Mouse (Mus musculus) embryo, embryonic 10 days (tissue): ENCODE results near the gene Kcnj9.

Source experiments
- DNase-seq: peaks from one replicate; pipeline ENCODE4 v3.0.0-alpha.2; 2015; ENCODE audit warnings: low spot score

Kcnj9 gene

DNA sequence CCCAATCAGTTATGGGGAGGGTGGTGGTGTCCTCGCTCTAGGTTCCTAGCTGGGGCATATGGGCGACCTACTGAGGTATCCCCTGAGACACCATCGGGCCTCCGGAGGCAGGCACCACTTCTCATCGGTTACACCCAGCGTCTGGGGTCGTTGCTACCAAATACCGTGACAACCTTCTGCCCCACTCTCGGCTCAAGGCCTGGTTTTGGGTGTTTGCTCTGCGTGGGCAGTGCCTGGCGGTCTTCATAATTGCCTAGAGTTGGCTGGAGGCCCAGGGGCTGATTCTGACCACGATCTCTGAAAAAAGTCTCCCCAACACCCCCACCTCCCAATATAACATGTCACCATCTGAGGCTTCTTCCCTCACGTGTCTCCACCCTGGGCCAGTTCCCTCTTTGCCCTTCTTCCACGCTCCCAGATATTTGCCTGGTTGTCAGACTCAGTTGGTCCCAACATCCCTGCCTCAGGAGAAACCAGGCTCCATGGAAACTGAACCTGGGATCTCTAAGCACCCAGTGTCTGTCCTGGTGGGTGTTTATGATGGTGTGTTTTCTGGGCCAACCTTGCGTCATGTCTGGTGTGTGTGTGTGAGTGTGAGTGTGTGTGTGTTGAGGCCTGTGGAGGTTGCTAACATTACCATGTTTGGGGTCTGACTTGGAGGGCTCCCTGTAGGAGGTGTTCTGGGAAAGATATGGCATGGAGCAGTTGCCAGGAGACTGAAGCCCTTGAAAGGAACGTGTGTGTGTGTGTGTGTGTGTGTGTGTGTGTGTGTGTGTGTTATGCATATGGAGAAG is 16.2 kb downstream of the Kcnj9 start:
- DNase-seq, result no peak

DNA sequence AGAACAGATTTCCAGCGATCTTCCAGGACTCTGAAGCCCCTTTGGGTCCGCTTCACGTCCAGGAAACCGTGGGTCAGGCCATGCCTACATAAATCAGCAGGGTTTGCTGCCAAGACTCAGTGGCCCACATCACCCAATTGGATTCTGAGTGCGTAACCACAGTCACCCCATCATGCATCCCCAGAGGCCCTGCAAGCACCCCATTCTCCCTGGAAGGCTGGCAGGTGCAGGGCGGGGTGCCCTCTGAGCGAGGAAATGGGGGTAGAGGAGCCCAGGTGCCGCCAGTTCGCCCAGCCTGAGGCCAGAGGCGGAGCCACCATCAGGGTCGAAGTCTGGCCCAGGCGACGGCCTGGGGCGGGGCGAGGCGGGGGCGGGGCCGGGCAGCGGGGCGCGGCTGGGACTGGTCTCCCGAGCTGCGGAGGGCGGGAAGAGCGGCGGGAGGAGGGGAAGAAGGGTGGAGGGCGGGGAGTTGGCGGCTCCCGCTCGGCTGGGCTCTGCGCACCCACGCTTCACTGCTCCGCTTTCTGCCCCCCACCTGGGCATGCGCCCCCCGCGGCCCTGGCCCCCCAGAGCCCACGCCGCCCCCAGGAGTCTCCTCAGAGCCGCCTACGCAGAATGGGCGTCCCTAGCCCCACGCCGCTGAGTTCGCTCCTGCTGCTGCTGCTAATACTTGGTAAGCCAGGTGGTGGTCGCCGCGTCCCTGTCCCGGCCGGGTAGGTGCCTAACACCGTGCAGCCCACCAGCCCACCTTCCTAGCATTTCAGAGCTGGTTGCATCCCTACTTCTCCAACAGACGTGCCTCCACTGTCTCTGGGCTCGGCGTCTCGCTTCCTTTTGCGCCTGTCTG is 17.0 kb downstream of the Kcnj9 start:
- peak; percentile 88 for DNase-seq

DNA sequence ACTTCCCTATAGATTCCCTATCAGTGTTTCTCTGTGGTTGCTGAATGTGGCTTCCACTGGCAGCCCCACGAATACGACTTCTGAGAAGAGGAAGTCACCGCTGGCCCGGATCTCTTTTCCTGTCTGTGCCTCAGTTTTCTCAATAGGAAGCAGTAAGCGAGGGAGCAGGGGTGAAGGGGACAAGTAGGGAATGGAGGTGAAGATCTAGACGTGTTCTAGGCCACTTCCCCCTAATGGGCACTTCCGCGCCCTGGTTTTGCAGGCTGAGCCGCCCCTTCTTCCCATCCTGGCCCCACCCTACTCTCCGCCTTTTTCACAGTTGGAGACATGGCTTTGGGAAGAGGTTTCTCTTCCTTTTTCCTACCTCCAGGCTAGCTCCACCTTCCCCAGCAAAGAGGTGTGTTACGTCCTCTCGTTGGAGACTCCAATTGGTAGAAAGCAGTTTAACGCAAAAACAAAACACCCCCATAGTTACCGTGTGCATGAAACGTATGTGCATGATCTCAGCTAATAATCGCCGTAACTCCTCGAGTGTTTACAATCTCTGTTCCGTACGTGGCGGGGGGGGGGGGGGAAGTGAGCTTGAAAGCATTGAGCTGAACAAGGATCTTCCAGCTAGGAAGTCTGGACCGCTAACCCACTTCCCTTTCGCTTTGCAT is 17.7 kb downstream of the Kcnj9 start:
- DNase-seq, result peak; percentile 53

DNA sequence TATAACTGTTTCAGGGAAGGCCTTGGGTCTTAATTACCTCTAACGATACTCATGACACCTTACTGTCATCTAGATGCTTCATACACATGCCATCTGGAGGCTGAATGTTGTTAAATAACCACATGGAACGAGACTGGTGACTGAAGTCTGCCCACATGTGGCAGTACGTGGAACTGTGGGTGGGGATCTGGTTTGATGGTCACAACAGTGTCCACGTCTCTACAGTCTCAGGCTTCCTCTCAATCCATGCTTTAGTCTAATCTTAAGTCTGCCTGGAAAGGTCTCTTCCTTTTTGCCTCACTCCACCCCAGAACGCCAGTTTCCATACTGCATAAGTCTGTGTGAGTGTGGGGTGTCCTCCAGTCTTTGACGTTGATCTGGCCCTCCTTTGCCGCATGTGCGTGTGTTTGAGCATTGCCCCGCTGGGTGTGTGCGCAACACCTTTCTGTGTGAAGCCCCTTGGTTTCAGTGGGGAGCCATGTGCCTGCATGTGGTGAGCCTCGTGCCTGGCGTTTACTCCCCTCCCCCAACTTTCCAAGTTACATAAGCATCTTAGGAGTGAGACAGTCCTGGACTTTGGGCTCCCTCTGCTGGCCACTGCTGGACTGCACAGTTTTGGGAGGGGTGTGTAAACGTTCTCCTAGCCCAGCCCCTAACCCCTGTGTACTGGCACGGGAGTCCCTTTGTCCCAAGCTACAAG is 19.3 kb downstream of the Kcnj9 start:
- peak; percentile 98 for DNase-seq

DNA sequence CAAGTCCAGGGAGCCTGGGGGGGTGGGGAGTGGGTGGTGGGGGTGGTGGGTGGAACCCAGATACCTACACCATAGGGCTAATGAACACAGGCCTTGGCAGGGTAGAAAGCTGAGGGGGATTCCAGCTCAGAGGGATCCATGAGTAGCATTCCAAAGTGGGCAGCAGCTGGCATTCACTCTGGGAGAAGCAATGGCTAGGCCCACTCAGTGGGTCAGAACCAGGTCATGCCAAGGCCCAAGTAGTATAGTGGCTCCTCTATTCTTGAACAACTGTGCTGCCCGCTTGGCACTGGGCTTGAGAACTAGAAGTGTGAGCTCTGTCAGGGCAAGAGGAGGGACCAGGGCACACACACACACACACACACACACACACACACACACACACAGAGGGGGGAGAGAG is 20.7 kb downstream of the Kcnj9 start:
- no peak for DNase-seq

DNA sequence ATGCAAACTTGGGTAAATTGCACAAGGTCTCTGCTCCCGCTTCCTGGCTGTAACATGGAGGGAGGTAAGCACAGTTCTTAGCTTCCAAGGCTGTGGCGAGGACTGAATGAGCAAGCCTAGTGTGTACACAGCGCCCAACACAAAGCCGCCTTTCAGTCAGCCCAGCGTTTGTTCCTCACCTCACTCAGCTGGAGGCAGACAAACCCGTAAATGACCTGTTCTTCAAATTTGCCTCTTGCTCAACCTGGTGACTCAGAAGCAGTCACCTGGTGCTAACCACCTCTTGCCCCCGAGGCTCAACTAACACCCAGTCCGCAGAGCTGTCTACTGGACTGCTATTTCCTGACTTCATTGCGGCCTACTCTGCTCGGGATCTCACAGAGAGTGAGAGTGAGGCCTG is 21.2 kb downstream of the Kcnj9 start:
- DNase-seq, result no peak

DNA sequence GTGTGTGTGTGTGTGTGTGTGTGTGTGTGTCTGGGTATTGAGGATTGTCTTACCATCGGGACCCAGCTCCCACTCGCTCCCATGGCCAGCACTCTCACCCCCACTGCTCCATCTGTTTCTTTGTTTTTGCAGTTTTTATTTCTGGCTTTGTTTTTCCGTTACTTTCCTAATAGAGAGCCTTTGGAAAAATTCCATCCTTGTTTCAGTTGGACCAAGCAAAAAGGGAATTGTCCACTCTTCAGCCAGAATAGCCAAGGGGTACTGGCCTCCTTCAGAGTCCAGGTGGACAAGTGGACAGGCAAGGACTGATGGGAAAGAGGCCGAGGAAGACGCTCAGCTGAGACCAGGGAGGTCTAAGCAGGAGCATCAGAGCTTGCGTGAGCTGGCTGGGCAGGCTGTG is 22.2 kb downstream of the Kcnj9 start:
- DNase-seq, result no peak

DNA sequence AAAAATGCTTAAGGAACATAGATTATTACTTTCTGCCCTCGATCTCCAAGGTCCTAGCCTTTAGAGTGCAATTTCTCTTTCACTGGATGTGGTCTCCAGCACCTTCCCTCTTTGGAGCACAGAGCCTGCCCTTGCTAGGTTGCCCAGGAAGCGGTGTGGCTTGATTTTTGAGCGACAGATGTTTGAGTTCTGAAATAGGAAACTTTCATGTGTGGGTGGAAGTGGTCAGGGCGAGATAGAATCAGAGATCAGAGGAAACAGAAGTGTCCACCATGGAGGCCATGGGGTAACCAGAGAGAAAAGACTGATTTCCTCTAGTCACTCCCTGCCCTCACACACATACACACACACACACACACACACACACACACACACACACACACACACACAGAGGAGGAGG is 22.9 kb downstream of the Kcnj9 start:
- no peak for DNase-seq

DNA sequence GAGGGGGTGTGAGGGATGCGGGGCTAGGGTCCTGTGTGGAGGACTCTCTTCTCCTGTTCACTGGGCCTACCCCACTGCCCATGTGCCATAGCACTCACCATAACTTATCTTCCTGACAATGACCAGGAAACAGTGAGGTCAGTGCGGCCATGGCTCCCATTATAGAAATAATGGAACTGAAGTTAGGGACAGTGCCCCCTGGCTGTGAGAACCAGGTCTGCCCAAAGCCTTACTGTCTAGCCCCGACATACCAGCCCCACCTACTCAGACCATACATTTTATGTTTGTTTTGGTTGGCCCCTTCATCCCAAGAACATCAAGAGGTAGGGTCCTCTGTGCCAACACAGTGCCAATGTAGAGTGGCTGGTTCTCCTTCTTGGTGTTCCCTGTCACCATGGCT is 23.5 kb downstream of the Kcnj9 start:
- DNase-seq, result peak; percentile 56

DNA sequence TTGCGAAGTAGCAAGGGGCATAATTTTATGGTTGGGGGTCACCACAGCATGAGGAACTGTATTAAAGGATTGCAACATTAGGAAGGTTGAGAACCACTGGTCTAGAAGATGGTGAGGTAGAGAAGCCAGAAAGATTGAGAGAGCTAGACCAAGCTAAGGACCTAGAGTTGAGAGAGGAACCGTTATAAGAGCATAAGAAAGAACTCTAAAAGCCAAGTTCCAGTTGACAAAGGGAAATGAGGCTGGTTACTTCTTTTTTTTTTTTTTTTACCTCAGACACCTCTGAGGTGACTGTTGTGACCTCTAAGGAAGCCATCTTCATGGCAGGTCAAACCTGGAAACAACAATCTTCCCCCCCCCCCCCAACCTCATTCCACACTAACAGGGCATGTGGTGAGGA is 24.0 kb downstream of the Kcnj9 start:
- DNase-seq, result no peak

DNA sequence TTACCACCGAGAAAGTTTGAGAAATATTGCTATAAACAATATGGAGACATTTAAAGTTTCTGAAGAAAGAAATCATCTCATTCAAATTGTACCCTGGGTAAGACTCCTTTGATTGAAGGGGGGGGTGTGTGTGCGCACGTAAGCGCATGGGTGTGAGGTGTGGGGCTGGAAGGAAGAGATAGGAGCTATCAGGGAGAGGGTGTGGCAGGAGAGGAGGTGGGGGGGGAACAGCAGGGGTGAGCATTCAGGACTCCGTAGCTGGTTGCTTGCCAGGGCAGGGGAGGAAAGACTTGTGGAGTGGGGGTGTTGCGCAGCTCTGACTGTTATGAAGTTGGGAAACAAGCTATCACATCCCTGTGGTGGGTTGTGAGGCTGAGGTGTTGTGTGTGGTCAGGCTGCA is 24.7 kb downstream of the Kcnj9 start:
- no peak for DNase-seq

DNA sequence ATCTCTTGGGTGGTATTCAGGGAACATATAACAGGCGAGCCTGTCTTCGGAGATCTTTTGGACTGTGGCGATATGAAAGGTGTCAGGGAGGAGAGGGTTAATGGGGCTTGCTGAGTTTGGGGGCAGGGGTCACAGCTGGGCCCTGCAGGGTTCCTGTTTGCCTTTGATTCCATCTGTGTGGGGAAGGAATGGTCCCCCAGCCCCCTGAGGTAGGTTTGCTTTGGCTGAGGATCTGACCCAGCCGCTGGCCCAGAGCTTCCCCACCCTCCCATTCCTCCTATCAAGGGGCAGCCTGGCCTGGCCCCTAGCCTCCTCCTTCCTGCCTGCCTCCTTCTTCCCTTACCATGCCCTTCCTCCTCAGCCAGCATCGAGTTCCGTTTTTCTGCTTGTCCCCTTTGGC is 26.3 kb downstream of the Kcnj9 start:
- DNase-seq, result peak; percentile 68

DNA sequence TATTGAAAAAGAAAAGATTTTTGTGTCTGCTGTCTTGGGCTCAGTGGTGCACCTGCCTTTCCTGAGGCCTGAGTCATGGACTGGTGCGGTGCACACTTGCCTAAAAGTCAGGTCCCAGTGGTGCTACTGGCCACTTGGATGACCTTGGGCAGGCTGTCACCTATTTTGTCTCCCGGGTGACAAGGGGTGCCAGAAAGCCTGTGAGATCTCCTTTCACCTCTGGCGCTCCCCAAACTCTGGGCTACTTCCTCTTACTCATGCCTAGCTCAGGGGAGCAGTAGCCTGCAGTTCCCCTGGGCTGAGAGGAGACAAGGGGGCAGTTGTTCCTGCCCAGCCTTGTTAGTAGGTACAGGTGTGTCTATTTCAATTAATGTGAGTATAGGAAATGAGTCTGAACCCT is 26.8 kb downstream of the Kcnj9 start:
- no peak for DNase-seq

DNA sequence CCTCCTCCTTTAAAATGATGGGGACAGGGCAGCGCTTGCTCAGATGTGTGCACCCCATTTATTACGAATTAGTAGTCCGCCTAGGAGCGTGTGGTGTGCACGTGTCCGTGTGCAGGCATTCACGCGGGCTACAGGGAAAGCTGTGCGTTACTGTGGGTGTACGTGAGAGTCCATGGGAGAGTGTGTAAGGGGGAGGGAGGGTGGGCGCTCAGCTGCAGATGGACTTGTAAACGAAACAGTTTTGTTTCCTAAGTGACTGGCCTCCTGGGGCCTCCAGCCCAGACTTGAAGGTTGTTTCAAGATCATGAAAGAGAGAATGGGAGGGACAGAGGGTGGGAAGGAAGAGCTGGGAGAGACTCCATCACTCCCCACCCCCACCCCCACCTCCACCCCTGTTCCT is 27.9 kb downstream of the Kcnj9 start:
- DNase-seq, result no peak

DNA sequence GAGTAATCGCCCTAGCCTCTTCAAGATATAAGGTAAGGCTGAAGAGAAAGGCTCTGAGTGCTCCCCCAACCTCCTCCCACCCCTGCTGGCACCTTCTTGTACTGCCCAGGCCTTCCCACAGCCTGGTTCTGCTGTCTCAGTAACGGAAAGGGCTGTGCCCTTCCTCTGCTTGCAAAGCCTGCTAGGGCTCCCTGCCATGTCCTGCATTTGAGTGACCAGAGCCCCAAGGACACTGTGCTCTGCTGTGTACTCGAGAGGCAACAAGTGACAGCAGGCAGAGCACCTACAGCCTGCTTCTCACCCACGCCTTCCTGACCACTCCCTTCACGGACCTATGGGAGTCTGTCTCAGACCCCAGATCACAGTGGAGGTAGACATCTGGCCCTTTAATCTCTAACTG is 28.9 kb downstream of the Kcnj9 start:
- no peak for DNase-seq

DNA sequence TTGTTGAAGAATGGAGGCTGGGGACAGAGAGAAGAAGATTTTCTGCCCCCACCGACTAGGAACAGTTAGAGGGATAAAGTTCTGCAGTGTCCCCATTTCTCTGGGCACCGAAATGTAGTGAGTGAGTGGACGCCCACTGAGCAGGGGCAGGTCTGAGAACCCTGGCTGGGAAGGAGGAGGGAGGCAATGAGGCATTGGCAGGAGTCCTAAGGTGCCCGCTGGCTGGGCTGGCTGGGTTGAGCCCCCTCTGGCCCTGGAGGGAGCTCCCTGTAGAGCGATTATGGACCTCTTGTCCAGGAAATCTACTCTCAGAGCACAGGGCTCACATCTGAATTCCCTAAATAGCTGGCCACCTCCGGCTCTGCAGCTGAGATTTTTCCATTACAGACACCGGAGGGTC is 29.6 kb downstream of the Kcnj9 start:
- DNase-seq, result no peak

DNA sequence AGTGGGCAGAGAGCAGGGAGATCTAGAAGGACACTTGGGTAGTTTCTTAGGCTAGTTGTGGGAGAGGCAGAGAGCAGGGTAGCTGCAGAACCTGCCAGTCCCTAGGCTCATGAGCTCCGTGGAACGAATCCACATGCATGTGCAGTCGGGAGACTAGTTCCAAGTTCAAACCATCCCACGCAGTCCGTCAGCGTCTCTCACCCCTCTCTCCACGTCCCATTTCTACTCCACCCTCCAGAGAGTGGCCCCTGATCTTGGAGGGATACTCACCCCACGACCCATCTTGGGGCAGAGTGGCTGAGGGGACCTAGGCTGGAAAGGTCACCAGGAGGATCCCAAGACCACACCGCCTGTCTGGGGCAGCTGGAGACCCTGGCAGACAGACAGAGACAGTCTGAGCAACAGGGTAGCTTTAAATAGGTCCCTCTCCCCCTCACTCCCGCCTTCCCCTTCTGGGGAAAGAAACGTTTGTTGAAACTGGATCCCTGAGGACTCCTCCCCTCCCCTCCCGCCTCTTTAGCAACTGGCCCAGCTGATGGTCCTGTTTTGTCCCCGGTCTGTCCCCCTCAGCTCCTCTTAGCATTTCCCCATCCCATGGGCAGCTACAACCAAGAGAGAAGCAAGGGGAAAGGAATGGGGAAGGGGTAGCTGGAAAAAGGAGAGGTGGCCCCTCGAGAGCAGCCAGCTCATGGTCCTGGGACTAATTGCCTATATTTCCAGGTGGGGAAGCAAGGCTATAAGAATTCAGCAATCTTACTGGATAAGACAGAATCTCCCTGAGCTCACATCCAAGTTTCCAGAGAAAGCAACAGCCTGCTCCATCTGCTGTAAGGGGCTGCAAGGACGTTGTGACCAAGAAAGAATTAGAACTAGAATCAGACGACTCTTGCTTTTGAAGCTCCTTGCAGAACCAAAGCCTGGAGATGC is 31.2 kb downstream of the Kcnj9 start, which contains the start of gene Atp1a2:
Gene Atp1a2 (minus strand): TSS at position 454 of the 927 bp plus-strand sequence.
- DNase-seq, result peak; percentile 75

DNA sequence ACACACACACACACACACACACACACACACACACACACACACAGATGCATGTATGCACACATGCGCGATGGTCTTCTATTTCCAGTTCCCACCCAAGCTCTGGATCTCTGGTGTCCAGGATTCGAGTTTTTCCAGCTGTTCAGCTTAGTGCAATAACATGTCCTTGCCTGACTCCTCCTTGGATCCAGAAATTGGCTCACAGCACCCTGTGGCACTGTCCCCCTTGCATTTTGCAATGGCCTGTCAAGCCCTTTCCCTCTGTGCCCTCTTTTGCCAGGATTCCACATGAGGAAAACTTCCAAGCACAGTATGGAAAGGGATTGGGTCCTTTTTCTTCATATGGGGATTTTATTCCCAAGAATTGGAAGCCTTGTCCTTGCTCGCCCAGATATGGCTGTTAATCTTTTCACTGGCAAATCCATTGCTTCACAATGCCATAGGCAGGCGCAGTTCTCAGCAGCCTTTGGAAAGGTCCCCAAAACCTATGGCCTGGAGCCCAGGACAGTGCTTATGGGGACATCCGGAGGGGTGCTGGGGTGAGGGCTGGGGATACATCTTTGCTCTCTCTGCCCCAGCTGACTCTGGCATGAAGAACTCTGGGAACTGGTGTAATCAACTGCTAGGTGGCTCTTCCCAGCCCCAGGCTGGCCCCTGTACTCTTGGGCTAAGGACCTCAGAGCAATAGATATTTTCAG is 32.2 kb downstream of the Kcnj9 start:
- DNase-seq, result no peak

DNA sequence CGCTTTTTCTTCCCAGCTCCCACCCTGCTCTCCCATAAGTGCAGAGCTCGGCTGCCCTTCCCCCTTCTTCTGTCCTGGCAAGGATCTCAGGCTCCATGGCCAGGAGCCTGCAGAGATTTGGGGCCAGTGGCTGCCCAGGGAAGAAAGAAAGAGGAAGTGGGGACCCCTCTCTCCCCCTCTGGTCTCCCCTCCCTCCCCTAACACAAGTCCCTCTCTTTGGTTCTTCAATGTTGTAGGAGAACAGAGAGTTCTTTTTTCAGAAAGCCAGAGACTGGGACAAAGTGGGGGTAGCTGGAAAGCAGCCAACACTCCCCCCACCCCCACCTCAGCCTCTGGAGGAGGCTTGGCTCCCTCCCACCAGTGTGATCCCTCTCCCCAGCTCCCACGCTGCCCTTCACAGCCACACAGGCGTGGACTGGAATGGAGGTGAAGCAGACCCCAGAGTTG is 33.3 kb downstream of the Kcnj9 start:
- no peak for DNase-seq

DNA sequence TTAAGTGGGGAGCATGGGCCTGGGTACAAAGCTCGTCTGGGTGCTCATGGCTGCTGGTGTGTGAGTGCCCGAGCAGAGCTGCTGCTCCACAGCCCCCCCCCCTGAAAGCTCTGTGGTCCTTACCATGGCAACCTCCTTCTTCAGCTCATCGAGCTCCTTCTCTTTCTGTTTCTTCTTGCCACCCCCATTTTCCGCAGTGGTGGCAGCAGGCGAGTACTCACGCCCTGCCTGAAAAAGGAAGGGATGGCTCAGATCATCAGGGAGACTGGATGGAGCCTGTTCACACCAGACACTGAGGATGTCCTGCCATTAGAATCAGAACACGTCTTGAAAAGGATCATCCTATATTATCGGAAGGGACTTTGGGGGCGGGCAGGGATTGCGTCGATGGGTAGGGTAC is 35.7 kb downstream of the Kcnj9 start:
- no peak for DNase-seq
